Mouse (Mus musculus) midbrain, embryonic 15.5 days (tissue): ENCODE measurements at regions not wholly inside any gene's neighbourhood (a gene's known extent, or its start where the extent isn't known, plus 50 kb on each side); places are given as distances from the start of the nearest gene placed in this dataset.

ENCODE experiments used
- ATAC-seq: fragments of 200-750 bp; cut with Nextera tagmentation; replicated peaks from 2 replicates; pipeline ENCODE4 v1.8.0; 2017; ENCODE audit warnings: moderate TSS enrichment
- H3K27ac ChIP-seq: fragments of 300-500 bp; sonication (generic); 2 replicates; pipeline ENCODE4 v1.5.1; 2015; ENCODE audit warnings: mild to moderate bottlenecking, inconsistent platforms
- H3K27me3 ChIP-seq: fragments of 300-500 bp; sonication (generic); replicated peaks from 2 replicates; pipeline ENCODE4 v1.6.1; 2015; ENCODE audit warnings: inconsistent platforms
- H3K36me3 ChIP-seq: fragments of 300-500 bp; sonication (generic); replicated peaks from 2 replicates; pipeline ENCODE4 v1.6.1; 2015; ENCODE audit warnings: inconsistent platforms
- H3K4me1 ChIP-seq: fragments of 300-500 bp; sonication (generic); 2 replicates; pipeline ENCODE4 v1.6.1; 2015; ENCODE audit warnings: inconsistent platforms
- H3K4me2 ChIP-seq: fragments of 300-500 bp; sonication (generic); 2 replicates; pipeline ENCODE4 v1.6.1; 2015; ENCODE audit warnings: inconsistent platforms, mild to moderate bottlenecking, moderate library complexity
- H3K4me3 ChIP-seq: fragments of 300-500 bp; sonication (generic); 2 replicates; pipeline ENCODE4 v1.5.1; 2015; ENCODE audit warnings: mild to moderate bottlenecking, inconsistent platforms
- H3K9ac ChIP-seq: fragments of 300-500 bp; sonication (generic); 2 replicates; pipeline ENCODE4 v1.6.1; 2015; ENCODE audit warnings: mild to moderate bottlenecking, inconsistent platforms
- H3K9me3 ChIP-seq: fragments of 300-500 bp; sonication (generic); 2 replicates; pipeline ENCODE4 v1.6.1; 2016; ENCODE audit warnings: inconsistent platforms
- WGBS: fragments of 180-500 bp; shearing (Covaris S2); methylation state at CpG from one replicate; pipeline ENCODE4 v1.1.7; 2015; ENCODE audit warnings: mixed read lengths; 5-methylcytosine and 5-hydroxymethylcytosine counted together

- no peaks in the 10 kb centered on the region for H3K9me3 ChIP-seq
- 23% methylated on average over 20 of the region's 20 CpGs for WGBS
- no peaks in the 10 kb centered on the region for H3K36me3 ChIP-seq
- H3K4me2 ChIP-seq = peak overlapping the region; percentile 39
- no peaks in the 10 kb centered on the region for H3K27me3 ChIP-seq
- peak; percentile 96 for ATAC-seq
- peak overlapping the region; percentile 24 for H3K4me3 ChIP-seq
- H3K4me1 ChIP-seq = peaks cover 18% of the 10 kb centered on the region
- H3K27ac ChIP-seq = peak overlapping the region; percentile 31; the same call in 1 of the 2 replicates
- H3K9ac ChIP-seq = no peak overlapping the region
Observed at GRCm38 (mm10) chr3:121104571-121105407, 66.7 kb downstream of the Rwdd3 start.

GRCm38 (mm10) chr3:121102871-121103270 lies 68.6 kb downstream of the Rwdd3 start:
- ATAC-seq = no peak
- WGBS = 57% methylated on average over 11 of the region's 11 CpGs
- Histone ChIP-seq H3K27me3 (no peaks in the 10 kb centered on the region), H3K36me3 (no peaks in the 10 kb centered on the region), H3K4me1 (peaks cover 18% of the 10 kb centered on the region), H3K27ac (no peak overlapping the region), H3K9me3 (no peaks in the 10 kb centered on the region), H3K9ac (0 out of 2 replicates have a peak overlapping the region, but pooled peaks have one; percentile 8), H3K4me2 (peak overlapping the region; percentile 26; the same call in 1 of the 2 replicates), H3K4me3 (no peak overlapping the region)

- whole genome bisulfite sequencing = 69% methylated on average over 1 of the region's 1 CpGs
- H3K9me3 ChIP-seq = no peaks in the 10 kb centered on the region
- H3K27ac ChIP-seq = no peak overlapping the region
- no peaks in the 10 kb centered on the region for H3K27me3 ChIP-seq
- no peak overlapping the region for H3K4me3 ChIP-seq
- no peak overlapping the region for H3K9ac ChIP-seq
- H3K4me1 ChIP-seq = peaks cover 18% of the 10 kb centered on the region
- ATAC-seq = no peak
- no peaks in the 10 kb centered on the region for H3K36me3 ChIP-seq
- no peak overlapping the region for H3K4me2 ChIP-seq
Observed at GRCm38 (mm10) chr3:121102120-121102519, 69.4 kb downstream of the Rwdd3 start.

GRCm38 (mm10) chr3:121100211-121100860 lies 71.2 kb downstream of the Rwdd3 start:
- no peaks in the 10 kb centered on the region for H3K27me3 ChIP-seq
- H3K9ac ChIP-seq = no peak overlapping the region
- peaks cover 18% of the 10 kb centered on the region for H3K4me1 ChIP-seq
- WGBS = 57% methylated on average over 8 of the region's 8 CpGs
- no peaks in the 10 kb centered on the region for H3K9me3 ChIP-seq
- no peak overlapping the region for H3K27ac ChIP-seq
- ATAC-seq = no peak
- no peak overlapping the region for H3K4me3 ChIP-seq
- H3K36me3 ChIP-seq = no peaks in the 10 kb centered on the region
- no peak overlapping the region for H3K4me2 ChIP-seq

GRCm38 (mm10) chr3:121093509-121093908 lies 78.0 kb downstream of the Rwdd3 start:
- no peaks in the 10 kb centered on the region for H3K27me3 ChIP-seq
- ATAC-seq = 0 out of 2 replicates have a peak, but pooled peaks have one; percentile 20
- no peak overlapping the region for H3K4me3 ChIP-seq
- no peak overlapping the region for H3K27ac ChIP-seq
- H3K4me1 ChIP-seq = no peaks in the 10 kb centered on the region
- no peak overlapping the region for H3K9ac ChIP-seq
- no peaks in the 10 kb centered on the region for H3K9me3 ChIP-seq
- no peak overlapping the region for H3K4me2 ChIP-seq
- 45% methylated on average over 6 of the region's 6 CpGs for WGBS
- H3K36me3 ChIP-seq = no peaks in the 10 kb centered on the region

- no peak overlapping the region for H3K4me2 ChIP-seq
- H3K4me3 ChIP-seq = no peak overlapping the region
- no peaks in the 10 kb centered on the region for H3K27me3 ChIP-seq
- no peaks in the 10 kb centered on the region for H3K4me1 ChIP-seq
- H3K9me3 ChIP-seq = no peaks in the 10 kb centered on the region
- ATAC-seq = no peak
- no peak overlapping the region for H3K9ac ChIP-seq
- H3K36me3 ChIP-seq = no peaks in the 10 kb centered on the region
- H3K27ac ChIP-seq = no peak overlapping the region
- WGBS = 58% methylated on average over 5 of the region's 5 CpGs
Observed at GRCm38 (mm10) chr3:121088724-121089123, 82.8 kb downstream of the Rwdd3 start.

GRCm38 (mm10) chr3:121068676-121069075 lies 102.8 kb downstream of the Rwdd3 start:
- Histone ChIP-seq H3K36me3 (no peaks in the 10 kb centered on the region), H3K9ac (no peak overlapping the region), H3K4me3 (no peak overlapping the region), H3K27me3 (no peaks in the 10 kb centered on the region), H3K27ac (no peak overlapping the region), H3K9me3 (no peaks in the 10 kb centered on the region), H3K4me1 (no peaks in the 10 kb centered on the region), H3K4me2 (no peak overlapping the region)
- WGBS = 84% methylated on average over 5 of the region's 5 CpGs
- ATAC-seq = no peak

GRCm38 (mm10) chr3:121035904-121036549 lies 135.5 kb downstream of the Rwdd3 start:
- no peak overlapping the region for H3K4me3 ChIP-seq
- no peaks in the 10 kb centered on the region for H3K36me3 ChIP-seq
- H3K9me3 ChIP-seq = no peaks in the 10 kb centered on the region
- WGBS = 37% methylated on average over 9 of the region's 9 CpGs
- H3K27ac ChIP-seq = no peak overlapping the region
- no peaks in the 10 kb centered on the region for H3K27me3 ChIP-seq
- H3K4me1 ChIP-seq = no peaks in the 10 kb centered on the region
- no peak overlapping the region for H3K4me2 ChIP-seq
- ATAC-seq = no peak
- no peak overlapping the region for H3K9ac ChIP-seq

- WGBS = 40% methylated on average over 9 of the region's 9 CpGs
- Histone ChIP-seq H3K4me2 (no peak overlapping the region), H3K9me3 (no peaks in the 10 kb centered on the region), H3K36me3 (no peaks in the 10 kb centered on the region), H3K4me1 (no peaks in the 10 kb centered on the region), H3K9ac (no peak overlapping the region), H3K4me3 (no peak overlapping the region), H3K27ac (no peak overlapping the region), H3K27me3 (no peaks in the 10 kb centered on the region)
- peak; percentile 37; the same call in 1 of the 2 replicates for ATAC-seq
Observed at GRCm38 (mm10) chr3:121025546-121026157, 145.8 kb downstream of the Rwdd3 start.

- H3K4me2 ChIP-seq = no peak overlapping the region
- H3K9me3 ChIP-seq = no peaks in the 10 kb centered on the region
- H3K4me1 ChIP-seq = no peaks in the 10 kb centered on the region
- H3K27ac ChIP-seq = no peak overlapping the region
- no peaks in the 10 kb centered on the region for H3K27me3 ChIP-seq
- no peak overlapping the region for H3K9ac ChIP-seq
- 45% methylated on average over 8 of the region's 8 CpGs for WGBS
- no peaks in the 10 kb centered on the region for H3K36me3 ChIP-seq
- H3K4me3 ChIP-seq = no peak overlapping the region
- 0 out of 2 replicates have a peak, but pooled peaks have one; percentile 17 for ATAC-seq
Observed at GRCm38 (mm10) chr3:121024810-121025209, 146.7 kb downstream of the Rwdd3 start.

- ATAC-seq = no peak
- whole genome bisulfite sequencing = 82% methylated on average over 4 of the region's 4 CpGs
- Histone ChIP-seq H3K36me3 (no peaks in the 10 kb centered on the region), H3K4me3 (no peak overlapping the region), H3K9me3 (no peaks in the 10 kb centered on the region), H3K27ac (no peak overlapping the region), H3K4me2 (no peak overlapping the region), H3K4me1 (no peaks in the 10 kb centered on the region), H3K27me3 (no peaks in the 10 kb centered on the region), H3K9ac (no peak overlapping the region)
Observed at GRCm38 (mm10) chr3:121021126-121021848, 150.2 kb downstream of the Rwdd3 start.
